Mouse (Mus musculus) frontal cortex, postnatal 36 days (tissue): ENCODE measurements around the gene Scn8a.
A peak's percentile ranks its signal among the peaks of the same experiment; 100 is the strongest.

ENCODE experiments used
- DNase-seq, 2 experiments: peaks; one replicate each; pipeline ENCODE4 v3.0.0; 2022; ENCODE audit warnings: low spot score in 2 of 2

Scn8a gene

GRCm38 (mm10) chr15:100953955-100954354 is 84.3 kb downstream of the Scn8a start:
- no peak for DNase-seq

- no peak for DNase-seq
These were observed 85.1 kb downstream of the Scn8a start for GRCm38 (mm10) chr15:100954751-100955150.

GRCm38 (mm10) chr15:100960958-100961357 is 91.3 kb downstream of the Scn8a start:
- peak in 1 of 2 experiments; percentile 71 for DNase-seq

- DNase-seq = no peak
These were observed 91.9 kb downstream of the Scn8a start for GRCm38 (mm10) chr15:100961561-100961960.

- DNase-seq = peak; percentile 66 to 75
These were observed 101.8 kb downstream of the Scn8a start for GRCm38 (mm10) chr15:100971443-100971842.

- DNase-seq = no peak
These were observed 103.1 kb downstream of the Scn8a start for GRCm38 (mm10) chr15:100972795-100973194.

- DNase-seq = no peak
These were observed 105.0 kb downstream of the Scn8a start for GRCm38 (mm10) chr15:100974679-100975078.

GRCm38 (mm10) chr15:100983427-100984153 is 113.9 kb downstream of the Scn8a start:
- DNase-seq = peak; percentile 58 to 61

- DNase-seq = no peak
These were observed 114.7 kb downstream of the Scn8a start for GRCm38 (mm10) chr15:100984154-100984893.

- no peak for DNase-seq
These were observed 116.8 kb downstream of the Scn8a start for GRCm38 (mm10) chr15:100986479-100986878.

GRCm38 (mm10) chr15:100987031-100987430 is 117.4 kb downstream of the Scn8a start:
- DNase-seq = no peak

- DNase-seq = no peak
These were observed 120.6 kb downstream of the Scn8a start for GRCm38 (mm10) chr15:100990283-100990682.

- peak in 1 of 2 experiments; percentile 64 for DNase-seq
These were observed 127.4 kb downstream of the Scn8a start for GRCm38 (mm10) chr15:100997090-100997489.

GRCm38 (mm10) chr15:101001685-101002084 is 132.0 kb downstream of the Scn8a start:
- DNase-seq = no peak

- DNase-seq = no peak
These were observed 132.8 kb downstream of the Scn8a start for GRCm38 (mm10) chr15:101002466-101002865.

GRCm38 (mm10) chr15:101004538-101004937 is 134.9 kb downstream of the Scn8a start:
- no peak for DNase-seq

- DNase-seq = peak; percentile 76 to 89
These were observed 136.1 kb downstream of the Scn8a start for GRCm38 (mm10) chr15:101005717-101006116.

- peak in 1 of 2 experiments; percentile 44 for DNase-seq
These were observed 136.8 kb downstream of the Scn8a start for GRCm38 (mm10) chr15:101006251-101007040.

- DNase-seq = peak; percentile 47 to 69
These were observed 137.6 kb downstream of the Scn8a start for GRCm38 (mm10) chr15:101007236-101007635.

- DNase-seq = peak; percentile 50 to 53
These were observed 138.8 kb downstream of the Scn8a start for GRCm38 (mm10) chr15:101008386-101009010.

- no peak for DNase-seq
These were observed 141.7 kb downstream of the Scn8a start for GRCm38 (mm10) chr15:101011352-101011751.

- no peak for DNase-seq
These were observed 159.3 kb downstream of the Scn8a start for GRCm38 (mm10) chr15:101028960-101029359.
